Mouse (Mus musculus): Measurements from ENCODE around the gene Arih1. TPM values are rescaled to one million over a fixed set of nuclear protein-coding genes. Genes with fewer than 3 reads are reported as not detected.

Arih1 gene
- polyA plus RNA-seq, 2 experiments = 5.8 to 11.6 TPM

- H3K4me1 ChIP-seq (replicated peaks; ENCODE audit: control insufficient read depth in 2 of 2, insufficient read depth in 2 of 2, low read length in 1 of 2) = peaks cover 22 to 23% of the 10 kb centered on the region in 2 experiments
- peaks cover 6% of the 10 kb centered on the region for H3K36me3 ChIP-seq (replicated peaks; ENCODE audit: control insufficient read depth, insufficient read depth, low read depth)
- ATAC-seq (ENCODE audit: insufficient read depth) (no peak), DNase-seq (ENCODE audit: low read depth in 3 of 3, low spot score in 3 of 3) (no peak)
- H3K4me3 ChIP-seq (ENCODE audit: insufficient read depth in 1 of 2, low read depth in 2 of 2, low read length in 2 of 2) = no peak overlapping the region
- no peak for TF ChIP-seq CTCF (IDR thresholded peaks at IDR 0.05; ENCODE audit: low read depth)
- no peak for TF ChIP-seq EP300 (IDR thresholded peaks at IDR 0.05; ENCODE audit: low read depth)
- H3K27ac ChIP-seq = no peak overlapping the region
- H3K27me3 ChIP-seq (ENCODE audit: control insufficient read depth, insufficient read depth, low read length) = no peaks in the 10 kb centered on the region
- no peak overlapping the region for H3K4me2 ChIP-seq (ENCODE audit: low read depth)
- H3K9ac ChIP-seq (replicated peaks) = no peak overlapping the region
- 16% methylated on average over 1 of the region's 1 CpGs for WGBS (ENCODE audit: insufficient replicate concordance)
- H3K9me3 ChIP-seq (ENCODE audit: control insufficient read depth, low read length) = no peaks in the 10 kb centered on the region
Observed at GRCm38 (mm10) chr9:59458416-59458815, 28.0 kb downstream of the Arih1 start.

DNA sequence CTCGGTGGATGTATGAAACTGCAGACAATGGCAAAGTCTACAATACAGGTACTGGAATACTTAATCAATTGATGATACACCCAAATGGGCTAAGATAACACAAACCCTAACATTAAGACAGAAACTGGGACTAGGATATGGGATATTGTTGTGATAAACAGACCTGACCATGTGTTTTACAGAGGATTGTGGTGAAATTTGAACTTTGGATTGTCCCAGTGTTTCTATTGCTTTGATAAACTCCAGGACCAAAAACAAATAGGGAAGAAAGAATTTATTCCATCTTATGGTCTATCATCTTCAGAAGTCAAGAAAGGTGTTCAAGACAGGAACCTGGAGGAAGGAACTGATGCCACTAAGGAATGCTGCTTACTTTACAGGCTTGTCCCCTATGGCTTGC, 28.7 kb downstream of the Arih1 start:
- 70% methylated on average over 1 of the region's 1 CpGs for WGBS (ENCODE audit: insufficient replicate concordance)
- Histone ChIP-seq H3K4me2 (ENCODE audit: low read depth) (no peak overlapping the region), H3K36me3 (replicated peaks; ENCODE audit: control insufficient read depth, insufficient read depth, low read depth) (peaks cover 6% of the 10 kb centered on the region), H3K9ac (replicated peaks) (no peak overlapping the region), H3K27ac (no peak overlapping the region), H3K4me3 (ENCODE audit: insufficient read depth in 1 of 2, low read depth in 2 of 2, low read length in 2 of 2) (no peak overlapping the region), H3K9me3 (ENCODE audit: control insufficient read depth, low read length) (no peaks in the 10 kb centered on the region), H3K4me1 (replicated peaks; ENCODE audit: control insufficient read depth in 2 of 2, insufficient read depth in 2 of 2, low read length in 1 of 2) (peaks cover 22 to 23% of the 10 kb centered on the region in 2 experiments), H3K27me3 (ENCODE audit: control insufficient read depth, insufficient read depth, low read length) (no peaks in the 10 kb centered on the region)
- ATAC-seq (ENCODE audit: insufficient read depth) (no peak), DNase-seq (ENCODE audit: low read depth in 3 of 3, low spot score in 3 of 3) (no peak)
- TF ChIP-seq CTCF (IDR thresholded peaks at IDR 0.05; ENCODE audit: low read depth) = no peak
- TF ChIP-seq EP300 (IDR thresholded peaks at IDR 0.05; ENCODE audit: low read depth) = no peak

DNA sequence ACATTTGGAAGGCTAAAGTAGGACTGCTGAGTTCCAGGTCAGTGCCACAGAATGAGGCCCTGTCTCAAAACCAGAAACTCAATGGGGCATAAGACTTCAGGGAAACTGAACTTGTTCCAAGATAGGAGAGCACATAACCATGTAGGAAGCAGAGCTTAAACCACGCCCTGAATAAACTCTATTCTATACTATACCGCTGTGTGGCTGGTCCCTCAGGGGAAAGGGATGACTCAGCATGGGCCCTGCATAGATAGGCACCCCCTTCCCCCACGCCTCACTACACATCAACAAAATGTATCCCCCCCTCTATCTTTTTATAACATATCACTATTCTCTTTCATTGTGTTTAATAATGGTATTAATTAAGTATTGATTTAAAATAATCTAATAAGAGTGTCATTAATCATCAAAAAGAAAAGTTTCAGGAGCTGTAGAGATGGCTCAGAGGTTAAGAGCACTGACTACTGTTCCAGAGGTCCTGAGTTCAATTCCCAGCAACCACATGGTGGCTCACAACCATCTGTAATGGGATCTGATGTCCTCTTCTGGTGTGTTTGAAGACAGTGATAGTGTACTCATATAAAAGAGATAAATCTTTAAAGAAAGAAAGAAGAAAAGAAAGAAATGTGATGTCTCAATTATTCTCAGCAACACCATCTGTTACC, 30.9 kb downstream of the Arih1 start:
- peak; percentile 54 to 64 (median 60) for DNase-seq (ENCODE audit: low read depth in 3 of 3, low spot score in 3 of 3)

GRCm38 (mm10) chr9:59433729-59434128, 52.7 kb downstream of the Arih1 start:
- Histone ChIP-seq H3K9me3 (ENCODE audit: control insufficient read depth, low read length) (no peaks in the 10 kb centered on the region), H3K36me3 (replicated peaks; ENCODE audit: control insufficient read depth, insufficient read depth, low read depth) (peaks cover 6% of the 10 kb centered on the region), H3K4me1 (replicated peaks; ENCODE audit: control insufficient read depth in 2 of 2, insufficient read depth in 2 of 2, low read length in 1 of 2) (peaks cover 0 to 4% of the 10 kb centered on the region in 2 experiments; a peak in 2 of 4 replicates), H3K27ac (no peak overlapping the region), H3K4me2 (ENCODE audit: low read depth) (no peak overlapping the region), H3K27me3 (ENCODE audit: control insufficient read depth, insufficient read depth, low read length) (no peaks in the 10 kb centered on the region), H3K4me3 (ENCODE audit: insufficient read depth in 1 of 2, low read depth in 2 of 2, low read length in 2 of 2) (no peak overlapping the region), H3K9ac (replicated peaks) (no peak overlapping the region)
- TF ChIP-seq CTCF (IDR thresholded peaks at IDR 0.05; ENCODE audit: low read depth) (no peak), EP300 (IDR thresholded peaks at IDR 0.05; ENCODE audit: low read depth) (no peak)
- 80% methylated on average over 1 of the region's 1 CpGs for WGBS (ENCODE audit: insufficient replicate concordance)
- ATAC-seq (ENCODE audit: insufficient read depth) (no peak), DNase-seq (ENCODE audit: low read depth in 3 of 3, low spot score in 3 of 3) (no peak)

More for the DNA sequence above, 30.9 kb downstream of the Arih1 start:
- H3K4me3 ChIP-seq (ENCODE audit: insufficient read depth in 1 of 2, low read depth in 2 of 2, low read length in 2 of 2) = no peak overlapping the region; a peak in 1 of 4 replicates
- H3K4me2 ChIP-seq (ENCODE audit: low read depth) = peak overlapping the region; percentile 39
- 14% methylated on average over 3 of the region's 3 CpGs for WGBS (ENCODE audit: insufficient replicate concordance)
- H3K36me3 ChIP-seq (replicated peaks; ENCODE audit: control insufficient read depth, insufficient read depth, low read depth) = peaks cover 6% of the 10 kb centered on the region
- peaks cover 22 to 23% of the 10 kb centered on the region in 2 experiments for H3K4me1 ChIP-seq (replicated peaks; ENCODE audit: control insufficient read depth in 2 of 2, insufficient read depth in 2 of 2, low read length in 1 of 2)
- no peaks in the 10 kb centered on the region for H3K27me3 ChIP-seq (ENCODE audit: control insufficient read depth, insufficient read depth, low read length)
- no peak overlapping the region for H3K9ac ChIP-seq (replicated peaks)
- TF ChIP-seq EP300 (IDR thresholded peaks at IDR 0.05; ENCODE audit: low read depth) = no peak; the same call in 1 of the 2 replicates
- H3K9me3 ChIP-seq (ENCODE audit: control insufficient read depth, low read length) = no peaks in the 10 kb centered on the region
- peak overlapping the region; percentile 38 for H3K27ac ChIP-seq
- peak; percentile 99 for ATAC-seq (ENCODE audit: insufficient read depth)

DNA sequence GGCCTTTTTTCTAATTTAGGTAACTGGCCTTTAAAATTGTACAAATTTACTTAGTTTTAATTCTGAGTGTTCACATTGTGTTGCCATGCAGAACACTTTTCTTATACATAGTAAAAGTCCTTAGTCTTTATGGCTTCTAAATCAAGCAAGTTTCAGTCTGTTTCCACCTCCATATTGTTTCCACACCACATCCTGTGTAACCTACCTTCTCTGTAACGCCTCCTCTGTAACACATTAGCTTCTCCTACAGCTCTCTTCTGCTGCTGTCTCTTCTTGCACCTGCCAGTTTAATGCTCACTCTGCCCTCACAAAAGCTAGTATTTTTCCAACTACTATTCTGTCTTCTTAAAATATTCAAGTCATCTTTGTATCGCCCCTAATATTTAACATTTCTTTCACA, 54.8 kb downstream of the Arih1 start:
- H3K27ac ChIP-seq = no peak overlapping the region
- H3K9me3 ChIP-seq (ENCODE audit: control insufficient read depth, low read length) = no peaks in the 10 kb centered on the region
- H3K27me3 ChIP-seq (ENCODE audit: control insufficient read depth, insufficient read depth, low read length) = no peaks in the 10 kb centered on the region
- peaks cover 6% of the 10 kb centered on the region for H3K36me3 ChIP-seq (replicated peaks; ENCODE audit: control insufficient read depth, insufficient read depth, low read depth)
- DNase-seq (ENCODE audit: low read depth in 3 of 3, low spot score in 3 of 3) (no peak), ATAC-seq (ENCODE audit: insufficient read depth) (no peak)
- no peak overlapping the region for H3K9ac ChIP-seq (replicated peaks)
- no peak overlapping the region for H3K4me3 ChIP-seq (ENCODE audit: insufficient read depth in 1 of 2, low read depth in 2 of 2, low read length in 2 of 2)
- TF ChIP-seq CTCF (IDR thresholded peaks at IDR 0.05; ENCODE audit: low read depth) = no peak
- TF ChIP-seq EP300 (IDR thresholded peaks at IDR 0.05; ENCODE audit: low read depth) = no peak
- H3K4me2 ChIP-seq (ENCODE audit: low read depth) = no peak overlapping the region
- 93% methylated on average over 2 of the region's 2 CpGs for WGBS (ENCODE audit: insufficient replicate concordance)
- H3K4me1 ChIP-seq (replicated peaks; ENCODE audit: control insufficient read depth in 2 of 2, insufficient read depth in 2 of 2, low read length in 1 of 2) = peaks cover 0 to 4% of the 10 kb centered on the region in 2 experiments; a peak in 2 of 4 replicates
